In the genomic region with DNA sequence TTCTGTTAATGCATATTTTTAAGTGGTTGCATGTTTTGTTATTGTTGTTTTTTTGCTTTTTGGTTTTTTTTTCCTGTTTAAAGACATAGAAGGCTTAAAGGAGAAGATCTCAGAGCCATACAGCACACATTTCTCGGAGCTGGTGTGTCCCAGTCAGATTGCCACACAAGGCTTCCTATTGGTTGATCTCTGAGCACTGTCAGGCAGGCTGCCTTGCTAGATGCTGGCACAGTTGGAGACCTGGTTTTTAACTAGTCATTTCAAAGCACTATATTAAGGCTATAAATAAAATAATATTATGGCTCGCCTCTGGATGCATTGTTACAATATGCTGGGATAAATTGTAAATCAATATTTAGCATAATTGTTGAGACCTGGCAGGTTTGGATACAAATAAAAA, we compare ENCODE assay signal across 29 mouse cellular contexts. TPM values are rescaled to one million over a fixed set of nuclear protein-coding genes. Genes with fewer than 3 reads are reported as not detected.
"Had no signal": no experiment of that assay in that cellular context is flagged by ENCODE, and none has a peak within 500 bp of the region (broad histone marks: within the 10 kb centered on the region; RNA-seq: fewer than 3 reads in every experiment).

No protein-coding gene starts in this region.

- H3K27ac ChIP-seq: gastrocnemius, adult 2 months; heart, adult 2 months; heart, embryonic 13.5 days; heart, embryonic 15.5 days; hindbrain, embryonic 13.5 days; hindbrain, embryonic 15.5 days; hindbrain, postnatal 0 days; intestine, embryonic 15.5 days; kidney, embryonic 15.5 days; kidney, postnatal 0 days; limb, embryonic 13.5 days; limb, embryonic 15.5 days; liver, embryonic 12.5 days; liver, embryonic 14.5 days had no signal

- H3K36me3 ChIP-seq: heart, embryonic 13.5 days; heart, embryonic 15.5 days; hindbrain, embryonic 13.5 days; hindbrain, embryonic 15.5 days; intestine, embryonic 15.5 days; kidney, embryonic 15.5 days; limb, embryonic 13.5 days; limb, embryonic 15.5 days; liver, embryonic 12.5 days had no signal

- H3K9me3 ChIP-seq: heart, embryonic 13.5 days; heart, embryonic 15.5 days; hindbrain, embryonic 13.5 days; hindbrain, embryonic 15.5 days; intestine, embryonic 15.5 days; kidney, embryonic 15.5 days; limb, embryonic 13.5 days; limb, embryonic 15.5 days; liver, embryonic 12.5 days had no signal

- H3K4me3 ChIP-seq: gastrocnemius, adult 2 months; heart, adult 2 months; heart, embryonic 13.5 days; heart, embryonic 15.5 days; hindbrain, embryonic 13.5 days; hindbrain, embryonic 15.5 days; intestine, embryonic 15.5 days; kidney, embryonic 15.5 days; limb, embryonic 13.5 days; limb, embryonic 15.5 days; liver, embryonic 12.5 days had no signal

- H3K9ac ChIP-seq: heart, embryonic 13.5 days; heart, embryonic 15.5 days; hindbrain, embryonic 13.5 days; hindbrain, embryonic 15.5 days; intestine, embryonic 15.5 days; kidney, embryonic 15.5 days; limb, embryonic 13.5 days; limb, embryonic 15.5 days; liver, embryonic 12.5 days; liver, embryonic 14.5 days had no signal

- ATAC-seq: hindbrain, postnatal 0 days; intestine, embryonic 15.5 days; liver, embryonic 12.5 days had no signal

- H3K4me1 ChIP-seq: heart, embryonic 13.5 days; heart, embryonic 15.5 days; hindbrain, embryonic 13.5 days; hindbrain, embryonic 15.5 days; intestine, embryonic 15.5 days; kidney, embryonic 15.5 days; limb, embryonic 13.5 days; limb, embryonic 15.5 days; liver, embryonic 12.5 days had no signal

- DNase-seq: gastrocnemius, adult 2 months; gastrocnemius, postnatal 10 days; gastrocnemius, postnatal 25 days; heart, adult 2 months; heart, postnatal 14 days; heart, postnatal 36 days; kidney, adult 11 months; kidney, adult 2 months; kidney, adult 9 months; kidney, postnatal 14 days; kidney, postnatal 36 days; layer of hippocampus, adult 9-11 months; layer of hippocampus, postnatal 36 days; left cerebral cortex, postnatal 4 days had no signal

- H3K4me2 ChIP-seq: heart, embryonic 11.5 days; heart, embryonic 13.5 days; heart, embryonic 15.5 days; hindbrain, embryonic 13.5 days; hindbrain, embryonic 15.5 days; intestine, embryonic 15.5 days; kidney, embryonic 15.5 days; limb, embryonic 13.5 days; limb, embryonic 15.5 days; liver, embryonic 12.5 days had no signal

- H3K27me3 ChIP-seq: heart, embryonic 15.5 days; hindbrain, embryonic 13.5 days; hindbrain, embryonic 15.5 days; intestine, embryonic 15.5 days; limb, embryonic 13.5 days; limb, embryonic 15.5 days; liver, embryonic 12.5 days had no signal

RNA-seq across cellular contexts. Expression of a gene that starts 18.9 kb away (rescaled TPM):
- total RNA-seq: gastrocnemius, postnatal 25 days; hematopoietic stem cell, adult 5-6 weeks had no signal
- polyA plus RNA-seq: kidney, postnatal 0 days; liver, adult 2 months; liver, embryonic 12.5 days had no signal
